Mouse (Mus musculus): Measurements from ENCODE around the gene A630073D07Rik.
"Not testable (repeated sequence)": the region's sequence is repeated elsewhere in the genome, so short reads cannot be mapped to it uniquely, and the experiment has no call there.

The A630073D07Rik gene

GRCm38 (mm10) chr6:132651426-132651825, at the start of gene A630073D07Rik:
Gene A630073D07Rik (minus strand): TSS chr6:132651526.
- DNase-seq = no peak

- no peak for DNase-seq
These were observed 49.6 kb upstream of the A630073D07Rik start, which contains the start of gene Tas2r121 for GRCm38 (mm10) chr6:132700907-132701306. Gene Tas2r121 (minus strand): TSS chr6:132701007.

- not testable (repeated sequence) for DNase-seq
These were observed 40.3 kb upstream of the A630073D07Rik start for GRCm38 (mm10) chr6:132691596-132691995.

GRCm38 (mm10) chr6:132656653-132657052, 5.3 kb upstream of the A630073D07Rik start, which contains the start of gene Tas2r120:
Gene Tas2r120 (plus strand): TSS chr6:132656953.
- no peak for DNase-seq

- DNase-seq = no peak
These were observed 1.9 kb downstream of the A630073D07Rik start for GRCm38 (mm10) chr6:132649399-132649798.

- not testable (repeated sequence) for DNase-seq
These were observed 55.7 kb downstream of the A630073D07Rik start, which contains the start of gene Prp2 for GRCm38 (mm10) chr6:132595613-132596012. Gene Prp2 (plus strand): TSS chr6:132595913.
